Mouse (Mus musculus): Measurements from ENCODE around the gene Cbl.
"Not testable (repeated sequence)": the region's sequence is repeated elsewhere in the genome, so short reads cannot be mapped to it uniquely, and the experiment has no call there.

The Cbl gene

DNA sequence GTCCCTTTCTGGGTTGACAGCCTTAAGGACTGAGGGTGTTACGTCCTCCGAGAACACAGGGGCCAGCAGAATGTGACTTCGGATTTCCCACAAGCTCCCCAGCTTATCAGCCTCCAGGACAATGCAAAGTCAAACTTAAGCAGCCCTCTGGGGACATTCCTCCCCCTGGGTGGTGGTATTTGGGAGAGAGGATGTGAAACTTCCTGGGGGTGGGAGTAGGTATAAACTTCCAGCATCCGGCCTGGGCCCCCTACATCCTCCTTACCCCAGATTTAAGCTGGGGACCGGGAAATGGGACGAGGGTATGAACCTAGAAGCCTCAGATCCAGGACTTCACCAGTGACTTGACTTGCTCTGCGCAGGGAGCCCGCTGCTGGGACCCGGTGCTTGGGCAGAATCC, 104.2 kb downstream of the Cbl start:
- DNase-seq, result no peak

DNA sequence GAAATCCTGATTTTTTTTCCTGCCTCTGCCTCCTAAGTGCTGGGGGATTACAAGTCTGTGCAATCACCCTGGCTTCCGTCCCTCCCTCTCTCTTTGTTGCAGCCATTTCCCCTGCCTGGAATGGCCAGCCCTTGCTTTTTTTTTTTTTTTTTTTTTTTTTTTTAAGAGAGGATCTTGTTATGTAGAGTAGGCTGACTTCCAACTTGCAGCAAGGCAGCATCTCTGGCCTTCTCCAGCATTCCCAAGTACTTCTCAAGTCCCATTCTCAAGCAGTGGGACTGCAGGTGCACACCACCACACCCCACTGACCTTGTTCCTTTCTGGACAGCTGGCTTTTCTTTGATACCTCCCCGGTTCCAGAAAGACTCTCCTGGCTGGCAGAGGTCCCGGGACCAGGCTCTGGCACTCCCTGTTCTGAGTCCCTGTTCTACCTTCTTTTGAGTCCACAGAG, 106.5 kb downstream of the Cbl start:
- no peak for DNase-seq

DNA sequence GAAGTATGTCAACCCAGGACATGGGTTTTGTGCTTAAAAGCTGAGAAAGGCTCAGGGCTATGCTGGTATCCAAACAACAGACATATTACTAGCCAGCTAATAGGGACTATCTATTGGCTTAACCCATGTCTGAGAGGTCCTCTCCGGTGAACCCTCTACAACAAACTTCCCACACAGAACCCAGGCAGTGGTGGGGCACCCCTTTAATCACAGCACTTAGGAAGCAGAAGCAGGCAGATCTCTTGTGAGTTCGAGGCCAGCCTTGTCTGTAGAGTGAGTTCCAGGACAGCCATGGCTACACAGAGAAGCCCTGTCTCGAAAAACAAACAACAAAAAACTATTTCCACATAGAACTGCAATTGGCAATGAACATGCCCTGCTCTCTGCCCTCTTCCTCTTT, 107.1 kb downstream of the Cbl start:
- DNase-seq, result no peak

DNA sequence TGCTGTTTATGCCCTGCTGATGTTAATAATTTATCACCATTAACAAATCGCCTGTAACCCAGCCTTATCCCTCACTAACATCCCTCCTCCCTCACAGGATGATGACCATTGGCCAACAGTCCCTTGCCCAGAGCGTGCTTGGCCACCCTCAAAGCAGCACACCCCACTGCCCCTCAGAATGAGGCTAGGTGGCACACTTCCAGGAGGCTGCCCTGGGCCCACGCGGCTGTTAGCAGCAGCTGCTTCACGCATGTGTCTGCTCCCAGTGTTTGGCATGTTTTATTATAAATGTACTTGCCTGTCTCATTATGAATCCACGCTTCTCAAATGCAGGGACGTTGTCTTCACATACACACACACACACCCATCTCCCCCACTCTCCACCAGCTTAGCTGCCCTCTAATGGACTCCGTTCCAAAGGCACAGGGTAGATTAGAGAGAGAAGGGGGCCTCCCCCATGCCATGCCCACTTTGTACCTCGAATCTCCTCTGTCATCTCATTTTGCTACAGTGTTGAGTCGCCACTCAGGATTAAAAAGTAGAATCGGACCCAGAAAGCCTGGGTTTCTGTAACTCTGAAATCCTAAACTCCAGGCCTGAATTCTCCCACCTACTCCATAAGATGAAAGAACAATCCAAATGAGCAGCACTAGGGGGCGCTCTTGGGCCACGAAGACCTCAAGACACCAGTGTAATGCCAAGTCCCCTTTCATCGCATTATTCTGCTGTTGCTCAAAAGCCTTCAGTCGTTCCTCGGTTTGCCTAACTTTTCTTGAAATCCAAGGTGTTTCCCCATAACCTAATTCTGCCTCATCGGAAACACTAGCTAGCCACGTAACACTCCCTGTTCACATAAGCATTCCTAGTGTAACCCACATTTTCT, 108.1 kb downstream of the Cbl start:
- DNase-seq, result peak; percentile 88 to 92

DNA sequence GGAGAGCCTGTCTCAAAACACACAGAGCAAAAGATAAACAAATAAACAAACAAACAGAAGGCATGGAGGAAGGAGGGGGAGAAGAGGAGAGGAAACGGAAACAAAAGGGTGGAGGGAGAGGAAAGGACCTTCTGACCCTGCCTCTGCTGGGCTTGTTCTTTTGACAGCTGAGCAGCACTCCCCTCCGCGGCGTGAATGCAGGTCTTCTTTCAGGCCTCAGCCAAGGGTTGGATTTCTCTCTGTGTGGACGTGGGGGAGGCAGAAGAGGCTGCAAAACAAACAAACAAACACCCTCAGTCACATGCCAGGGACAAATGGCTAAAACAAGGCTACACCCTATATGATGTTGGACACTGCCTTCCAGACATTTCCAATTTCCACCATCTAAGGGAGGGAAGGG, 108.8 kb downstream of the Cbl start:
- DNase-seq, result no peak

DNA sequence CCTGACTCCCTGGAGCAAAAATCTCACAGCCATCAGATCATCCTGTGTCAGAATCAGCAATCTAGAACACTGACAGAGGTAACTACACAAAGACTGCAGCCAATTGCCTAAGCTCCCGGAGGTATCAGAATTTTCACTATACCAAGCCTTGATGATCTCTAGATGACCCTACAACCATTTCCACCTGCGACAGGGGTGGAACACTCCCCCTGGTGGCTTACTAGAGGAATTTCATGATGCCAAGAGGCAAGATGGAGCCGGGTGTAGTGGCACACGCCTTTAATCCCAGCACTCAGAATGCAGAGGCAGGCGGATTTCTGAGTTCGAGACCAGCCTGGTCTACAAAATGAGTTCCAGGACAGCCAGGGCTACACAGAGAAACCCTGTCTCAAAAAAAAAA, 109.5 kb downstream of the Cbl start:
- DNase-seq, result no peak

- no peak for DNase-seq
Observed at GRCm38 (mm10) chr9:44119948-44120465, 113.8 kb downstream of the Cbl start.

DNA sequence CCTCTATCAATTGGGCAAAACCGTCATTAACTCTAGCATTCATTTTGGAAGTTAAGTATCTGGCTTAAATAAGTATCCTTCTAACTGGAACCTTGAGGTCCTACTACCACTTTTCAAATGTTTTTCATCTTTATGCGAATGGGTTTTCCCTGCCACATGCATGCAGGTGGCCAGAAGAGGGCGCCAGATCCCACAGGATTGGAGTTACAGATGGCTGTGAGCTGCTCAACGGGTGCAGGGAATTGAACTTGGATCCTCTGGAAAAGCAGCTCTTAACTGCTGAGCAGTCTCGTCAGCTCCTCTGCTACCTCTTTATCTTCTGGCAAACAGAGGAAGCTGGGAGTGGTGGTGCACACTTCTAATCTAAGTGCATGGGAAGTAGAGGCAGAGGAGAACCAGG, 114.8 kb downstream of the Cbl start:
- DNase-seq, result peak; percentile 39 to 68

- no peak for DNase-seq
Observed at GRCm38 (mm10) chr9:44116182-44116581, 117.7 kb downstream of the Cbl start.

DNA sequence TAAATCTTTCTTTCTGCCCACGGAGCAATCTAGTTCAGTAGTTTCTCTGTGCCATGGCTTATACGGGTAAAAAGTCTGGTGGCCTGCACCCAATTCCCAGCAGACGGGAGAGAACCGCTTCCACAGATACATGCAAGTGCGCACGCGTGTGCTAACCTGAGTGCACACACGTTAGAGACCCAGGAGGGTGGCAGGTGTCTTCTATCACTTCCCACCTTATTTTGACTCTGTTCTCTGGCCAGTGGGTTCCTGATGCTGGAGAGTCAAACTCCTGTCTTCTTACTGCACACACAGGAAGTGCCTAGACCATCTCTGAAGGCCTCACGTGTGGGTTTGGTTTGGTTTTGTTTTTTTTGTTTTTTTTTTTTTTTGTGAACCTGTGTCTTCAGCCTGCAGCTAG, 118.2 kb downstream of the Cbl start:
- DNase-seq, result no peak

GRCm38 (mm10) chr9:44114453-44114852, 119.4 kb downstream of the Cbl start:
- DNase-seq, result no peak

- DNase-seq, result peak; percentile 95 to 97
Observed at GRCm38 (mm10) chr9:44113105-44113789, 120.6 kb downstream of the Cbl start, which contains the start of the genes Gm49380 and Rnf26. TSS of gene Gm49380 (minus strand) at chr9:44113500. TSS of gene Rnf26 (minus strand) at chr9:44113517.

GRCm38 (mm10) chr9:44111909-44112308, 121.9 kb downstream of the Cbl start:
- DNase-seq, result not testable (repeated sequence)

GRCm38 (mm10) chr9:44109360-44110095, 124.3 kb downstream of the Cbl start:
- DNase-seq, result peak; percentile 82 to 89

DNA sequence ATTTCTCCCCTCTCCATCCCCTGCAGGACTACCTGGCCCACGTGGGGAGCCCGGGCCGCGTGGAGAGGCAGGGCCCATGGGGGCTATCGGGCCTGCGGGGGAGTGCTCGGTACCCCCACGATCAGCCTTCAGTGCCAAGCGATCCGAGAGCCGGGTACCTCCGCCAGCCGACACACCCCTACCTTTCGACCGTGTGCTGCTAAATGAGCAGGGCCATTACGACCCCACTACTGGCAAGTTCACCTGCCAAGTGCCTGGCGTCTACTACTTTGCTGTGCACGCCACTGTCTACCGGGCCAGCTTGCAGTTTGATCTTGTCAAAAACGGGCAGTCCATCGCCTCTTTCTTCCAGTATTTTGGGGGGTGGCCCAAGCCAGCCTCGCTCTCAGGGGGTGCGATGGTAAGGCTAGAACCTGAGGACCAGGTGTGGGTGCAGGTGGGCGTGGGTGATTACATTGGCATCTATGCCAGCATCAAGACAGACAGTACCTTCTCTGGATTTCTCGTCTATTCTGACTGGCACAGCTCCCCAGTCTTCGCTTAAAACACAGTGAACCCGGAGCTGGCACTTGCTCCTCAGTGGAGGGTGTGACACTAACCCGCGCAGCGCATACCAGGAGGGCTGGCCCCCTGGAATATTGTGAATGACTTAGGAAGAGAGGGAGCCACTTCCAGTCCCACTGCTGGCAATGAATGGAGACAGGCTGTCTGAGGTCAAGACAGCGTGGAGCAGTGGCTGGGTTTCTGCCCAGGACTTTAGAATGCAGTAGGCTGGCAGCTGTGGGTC, 125.4 kb downstream of the Cbl start:
- DNase-seq, result no peak

DNA sequence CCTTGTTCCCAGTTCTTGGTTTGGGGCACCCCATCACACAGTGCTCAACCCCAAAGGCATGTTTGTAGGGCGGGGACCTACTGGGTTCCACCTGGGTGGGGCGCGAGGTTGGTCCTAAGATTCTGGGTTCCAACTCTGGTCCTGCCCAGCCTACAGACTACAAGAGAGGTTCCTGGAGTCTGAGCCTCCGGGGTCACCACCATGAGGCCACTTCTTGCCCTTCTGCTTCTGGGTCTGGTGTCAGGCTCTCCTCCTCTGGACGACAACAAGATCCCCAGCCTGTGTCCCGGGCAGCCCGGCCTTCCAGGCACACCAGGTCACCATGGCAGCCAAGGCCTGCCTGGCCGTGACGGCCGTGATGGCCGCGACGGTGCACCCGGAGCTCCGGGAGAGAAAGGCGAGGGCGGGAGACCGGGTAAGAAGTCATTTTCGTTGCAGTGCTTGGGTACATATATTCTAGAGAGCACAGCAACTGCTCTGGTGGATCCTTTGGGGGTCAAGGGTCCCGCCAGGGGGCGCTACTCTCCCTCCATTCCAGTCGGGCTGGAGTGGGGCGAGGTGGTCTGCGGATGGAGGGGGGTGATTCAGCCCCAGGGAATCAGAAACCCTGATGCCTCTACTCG, 126.2 kb downstream of the Cbl start:
- peak; percentile 64 to 77 for DNase-seq

DNA sequence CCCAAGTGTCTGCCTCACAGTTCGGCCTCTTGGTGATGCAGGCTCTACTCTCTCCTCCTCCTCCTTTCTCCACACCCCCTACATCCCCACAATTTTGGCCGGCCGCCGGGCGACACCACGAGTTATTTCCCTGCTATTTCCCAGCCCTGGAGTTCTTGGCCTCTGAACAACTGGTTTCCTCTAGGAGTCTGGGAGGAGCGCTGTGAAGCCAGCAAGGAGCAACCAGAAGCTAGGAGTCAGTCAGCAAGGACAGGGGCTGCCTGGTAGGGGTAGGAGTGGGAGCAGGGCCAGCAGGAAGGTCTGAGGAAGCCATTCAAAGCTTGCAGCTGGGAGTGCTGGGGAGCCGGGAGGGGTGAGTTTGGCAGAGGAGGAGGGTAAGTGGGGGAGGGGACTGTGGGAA, 126.7 kb downstream of the Cbl start, which contains the start of gene C1qtnf5:
Gene C1qtnf5, plus strand, starts transcription at position 136 of the 400 bp plus-strand sequence.
- peak in 1 of 2 experiments; percentile 73 for DNase-seq

DNA sequence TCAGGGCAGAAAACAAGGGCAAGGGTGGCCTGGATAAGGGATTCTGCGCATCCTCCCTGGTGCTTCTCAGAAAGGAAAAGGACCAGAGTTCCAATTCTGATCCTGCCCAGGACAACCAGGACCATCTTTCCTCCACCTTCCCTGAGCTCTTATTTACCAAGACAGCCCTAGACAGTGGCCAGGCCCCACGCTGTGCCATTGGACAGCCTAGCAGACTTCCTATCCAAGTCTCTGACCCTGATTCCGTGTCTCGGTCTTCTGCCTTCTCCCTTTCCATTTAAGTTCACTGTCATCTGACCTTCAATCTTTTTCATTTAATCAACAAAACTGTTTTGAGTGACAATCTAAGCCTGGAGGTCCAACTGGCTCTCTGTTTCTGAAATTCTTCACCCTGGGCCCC, 127.3 kb downstream of the Cbl start:
- DNase-seq, result peak; percentile 59 to 73

DNA sequence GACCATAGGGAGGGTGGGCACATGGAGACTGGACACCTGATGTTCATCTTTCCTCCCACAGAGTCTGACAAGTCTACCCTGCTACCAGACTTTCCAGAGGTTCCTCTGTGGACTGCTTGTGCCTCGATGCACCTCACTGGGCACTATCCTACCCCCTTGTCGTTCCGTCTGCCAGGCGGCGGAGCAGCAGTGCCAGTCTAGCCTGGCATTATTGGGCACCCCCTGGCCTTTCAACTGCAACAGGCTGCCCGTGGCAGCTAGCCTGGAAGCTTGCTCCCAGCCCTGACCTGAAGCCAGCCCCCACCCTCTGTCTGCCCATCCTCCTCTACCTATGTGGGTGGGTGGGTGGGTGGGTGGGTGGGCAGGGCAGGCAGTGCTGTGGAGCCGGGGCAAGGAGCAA, 127.7 kb downstream of the Cbl start:
- DNase-seq, result no peak

- no peak for DNase-seq
Observed at GRCm38 (mm10) chr9:44105781-44106180, 128.1 kb downstream of the Cbl start.

GRCm38 (mm10) chr9:44104881-44105280, 129.0 kb downstream of the Cbl start:
- DNase-seq, result no peak

- no peak for DNase-seq
Observed at GRCm38 (mm10) chr9:44101490-44101889, 132.4 kb downstream of the Cbl start, which contains the start of gene Mfrp. TSS of gene Mfrp (plus strand) at chr9:44101729.
